Mouse (Mus musculus): ENCODE data around the gene Col1a1. TPM values are rescaled to one million over a fixed set of nuclear protein-coding genes. Genes with fewer than 3 reads are reported as not detected.

Gene Col1a1
- 4,177 and 4,242 TPM in 2 replicates for polyA plus RNA-seq (2015; fragmentation: Nextera tagmentation; extraction: Ambion mirVana)

DNA sequence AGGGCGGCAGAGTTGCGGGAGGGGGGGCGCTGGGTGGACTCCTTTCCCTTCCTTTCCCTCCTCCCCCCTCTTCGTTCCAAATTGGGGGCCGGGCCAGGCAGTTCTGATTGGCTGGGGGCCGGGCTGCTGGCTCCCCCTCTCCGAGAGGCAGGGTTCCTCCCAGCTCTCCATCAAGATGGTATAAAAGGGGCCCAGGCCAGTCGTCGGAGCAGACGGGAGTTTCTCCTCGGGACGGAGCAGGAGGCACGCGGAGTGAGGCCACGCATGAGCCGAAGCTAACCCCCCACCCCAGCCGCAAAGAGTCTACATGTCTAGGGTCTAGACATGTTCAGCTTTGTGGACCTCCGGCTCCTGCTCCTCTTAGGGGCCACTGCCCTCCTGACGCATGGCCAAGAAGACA, at the start of gene Col1a1:
TSS of gene Col1a1 (plus strand) at position 180 of the 400 bp plus-strand sequence.
- Histone ChIP-seq H3K36me3 (peaks cover 17% of the 10 kb centered on the region), H3K27ac (replicated peaks) (peak within 1 kb of the TSS; percentile 98), H3K9ac (peak within 1 kb of the TSS; percentile 56), H3K4me2 (replicated peaks) (peak within 1 kb of the TSS; percentile 64), H3K4me3 (replicated peaks) (peak within 1 kb of the TSS; percentile 57), H3K27me3 (peaks cover 6% of the 10 kb centered on the region; the same call in 1 of the 2 replicates), H3K4me1 (peaks cover 73% of the 10 kb centered on the region), H3K9me3 (replicated peaks) (no peaks in the 10 kb centered on the region)
- 10% methylated on average over 19 of the region's 19 CpGs for WGBS
- peak; percentile 70 for ATAC-seq (ENCODE audit: insufficient number of reproducible peaks, low FRiP score, low TSS enrichment, low read depth)

DNA sequence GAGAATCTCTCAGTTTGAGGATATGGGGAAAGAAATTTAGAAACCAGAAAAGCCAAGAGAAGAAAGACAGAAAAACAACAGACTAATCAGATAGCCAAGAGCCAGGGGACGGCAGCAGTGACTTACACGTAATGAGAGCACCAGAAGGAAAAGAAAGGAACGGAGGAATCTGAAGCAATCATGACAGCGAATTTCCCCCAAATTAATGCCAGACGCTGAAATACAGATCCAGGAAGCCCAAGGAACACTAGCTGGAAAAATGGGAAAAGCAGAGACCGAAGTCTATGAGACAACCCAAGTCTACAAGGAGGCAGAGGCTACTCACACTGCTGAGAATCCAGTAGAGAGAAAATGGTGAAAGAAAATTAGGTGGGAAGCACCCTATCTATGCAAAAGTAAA, 44.9 kb upstream of the Col1a1 start:
- H3K27ac ChIP-seq (replicated peaks): peak overlapping the region; percentile 89
- WGBS: 30% methylated on average over 6 of the region's 6 CpGs
- ATAC-seq (ENCODE audit: insufficient number of reproducible peaks, low FRiP score, low TSS enrichment, low read depth): no peak
- no peaks in the 10 kb centered on the region for H3K36me3 ChIP-seq
- H3K9me3 ChIP-seq (replicated peaks): no peaks in the 10 kb centered on the region
- H3K4me2 ChIP-seq (replicated peaks): no peak overlapping the region
- no peak overlapping the region for H3K4me3 ChIP-seq (replicated peaks)
- no peaks in the 10 kb centered on the region for H3K27me3 ChIP-seq
- H3K4me1 ChIP-seq: peaks cover 7% of the 10 kb centered on the region; the same call in 1 of the 2 replicates
- H3K9ac ChIP-seq: no peak overlapping the region

DNA sequence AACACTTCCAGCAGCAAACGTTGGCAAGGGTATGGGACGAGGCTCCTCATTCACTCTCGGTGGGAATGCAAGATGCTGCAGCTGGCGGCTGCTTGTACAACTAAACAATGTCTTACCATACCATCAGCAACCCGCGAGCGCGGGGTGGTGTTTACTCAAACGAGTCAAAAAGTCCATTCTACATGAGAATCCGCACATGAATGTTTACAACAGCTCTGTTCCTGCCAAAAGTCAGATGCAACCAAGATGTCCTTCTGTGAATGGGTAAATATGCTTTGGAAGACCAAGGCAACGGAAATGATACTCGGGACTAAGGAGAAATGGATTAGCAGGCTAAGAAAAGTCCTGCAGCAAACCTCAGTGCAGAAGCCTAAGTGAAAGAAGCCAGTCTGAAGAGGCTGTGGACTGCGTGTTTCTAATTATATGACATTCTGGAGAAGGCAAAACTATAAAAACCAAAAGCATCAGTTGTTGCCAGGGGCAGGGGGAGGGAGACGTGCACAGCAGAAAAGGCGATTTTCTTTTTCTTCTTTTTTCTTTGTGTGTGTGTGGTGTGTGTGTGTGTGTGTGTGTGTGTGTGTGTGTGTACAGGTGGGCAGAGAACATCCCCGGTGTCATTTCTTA, 39.2 kb upstream of the Col1a1 start:
- 0 out of 2 replicates have a peak overlapping the region, but pooled peaks have one; percentile 0 for H3K4me3 ChIP-seq (replicated peaks)
- H3K9ac ChIP-seq: no peak overlapping the region
- H3K27ac ChIP-seq (replicated peaks): peak overlapping the region; percentile 90
- peak overlapping the region; percentile 26 for H3K4me2 ChIP-seq (replicated peaks)
- H3K27me3 ChIP-seq: no peaks in the 10 kb centered on the region
- H3K9me3 ChIP-seq (replicated peaks): no peaks in the 10 kb centered on the region
- 0 out of 2 replicates have a peak, but pooled peaks cover 9% of the 10 kb centered on the region for H3K4me1 ChIP-seq
- 36% methylated on average over 16 of the region's 16 CpGs for WGBS
- ATAC-seq (ENCODE audit: insufficient number of reproducible peaks, low FRiP score, low TSS enrichment, low read depth): peak; percentile 81
- no peaks in the 10 kb centered on the region for H3K36me3 ChIP-seq

DNA sequence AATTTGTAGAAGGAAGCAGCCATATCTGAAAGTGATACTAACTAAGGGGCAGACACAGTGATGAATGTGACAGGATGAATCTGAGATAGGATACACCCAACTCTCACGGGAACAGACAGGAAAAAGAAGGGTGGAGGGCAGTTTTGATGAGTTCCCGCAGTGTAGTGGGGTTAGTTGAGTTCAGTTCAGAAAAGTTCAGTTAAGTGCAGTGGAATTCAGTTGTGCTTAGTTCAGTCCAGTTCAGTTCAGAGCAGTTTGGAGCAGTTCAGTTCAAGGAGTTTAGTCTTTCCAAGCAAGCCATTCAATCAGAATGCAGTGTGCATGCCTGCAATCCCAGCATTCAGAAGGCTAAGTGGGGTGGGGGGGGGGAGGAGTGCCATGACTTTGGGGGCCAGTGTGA, 34.8 kb upstream of the Col1a1 start:
- H3K27ac ChIP-seq (replicated peaks): no peak overlapping the region
- no peak overlapping the region for H3K4me2 ChIP-seq (replicated peaks)
- 48% methylated on average over 2 of the region's 2 CpGs for WGBS
- H3K9me3 ChIP-seq (replicated peaks): no peaks in the 10 kb centered on the region
- no peaks in the 10 kb centered on the region for H3K36me3 ChIP-seq
- no peak overlapping the region for H3K9ac ChIP-seq
- H3K27me3 ChIP-seq: no peaks in the 10 kb centered on the region
- ATAC-seq (ENCODE audit: insufficient number of reproducible peaks, low FRiP score, low TSS enrichment, low read depth): no peak
- no peak overlapping the region for H3K4me3 ChIP-seq (replicated peaks)
- H3K4me1 ChIP-seq: 0 out of 2 replicates have a peak, but pooled peaks cover 7% of the 10 kb centered on the region

DNA sequence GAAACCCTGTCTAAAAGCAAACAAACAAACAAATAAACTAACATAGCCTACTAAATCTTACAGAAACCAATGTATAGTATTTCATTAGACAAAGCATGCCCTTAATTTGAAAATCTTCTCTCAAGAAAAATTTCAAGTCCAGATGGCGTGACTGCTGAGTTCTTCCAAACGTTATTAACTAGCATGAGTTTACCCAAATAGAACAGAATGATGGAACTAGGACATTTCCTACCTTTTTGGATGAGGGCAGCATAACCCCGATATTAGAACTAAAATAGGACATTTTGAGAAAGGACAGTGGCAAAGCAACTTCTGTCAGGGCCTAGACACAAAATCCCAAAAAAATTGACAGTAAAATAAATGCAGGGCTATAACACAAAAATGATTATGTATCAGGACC, 31.7 kb upstream of the Col1a1 start:
- WGBS: 81% methylated on average over 3 of the region's 3 CpGs
- no peak for ATAC-seq (ENCODE audit: insufficient number of reproducible peaks, low FRiP score, low TSS enrichment, low read depth)
- no peaks in the 10 kb centered on the region for H3K36me3 ChIP-seq
- H3K27me3 ChIP-seq: no peaks in the 10 kb centered on the region
- H3K9ac ChIP-seq: no peak overlapping the region
- H3K4me3 ChIP-seq (replicated peaks): no peak overlapping the region
- no peak overlapping the region for H3K27ac ChIP-seq (replicated peaks)
- H3K4me2 ChIP-seq (replicated peaks): no peak overlapping the region
- no peaks in the 10 kb centered on the region for H3K4me1 ChIP-seq
- H3K9me3 ChIP-seq (replicated peaks): no peaks in the 10 kb centered on the region

DNA sequence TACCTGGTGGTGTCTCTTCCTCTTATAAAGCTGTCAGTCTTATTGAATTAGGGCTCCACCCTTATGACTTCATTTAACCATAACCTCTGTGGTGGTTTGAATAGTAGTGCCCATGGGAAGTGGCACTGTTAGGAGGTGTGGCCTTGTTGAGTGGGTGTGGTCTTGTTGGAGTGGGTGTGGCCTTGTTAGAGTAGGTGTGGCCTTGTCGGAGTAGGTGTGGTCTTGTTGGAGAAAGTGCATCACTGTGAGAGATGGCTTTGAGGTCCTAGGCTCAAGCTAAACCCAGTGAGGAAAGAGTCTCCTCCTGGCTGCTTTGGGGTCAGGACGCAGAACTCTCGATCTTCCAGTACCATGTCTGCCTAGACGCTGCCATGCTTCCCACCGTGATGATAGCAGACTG, 25.1 kb upstream of the Col1a1 start:
- ATAC-seq (ENCODE audit: insufficient number of reproducible peaks, low FRiP score, low TSS enrichment, low read depth): no peak
- Histone ChIP-seq H3K4me3 (replicated peaks) (no peak overlapping the region), H3K36me3 (no peaks in the 10 kb centered on the region), H3K27ac (replicated peaks) (no peak overlapping the region), H3K4me1 (peaks cover 22% of the 10 kb centered on the region), H3K4me2 (replicated peaks) (no peak overlapping the region), H3K9me3 (replicated peaks) (no peaks in the 10 kb centered on the region), H3K27me3 (no peaks in the 10 kb centered on the region), H3K9ac (no peak overlapping the region)
- WGBS: 89% methylated on average over 5 of the region's 5 CpGs

DNA sequence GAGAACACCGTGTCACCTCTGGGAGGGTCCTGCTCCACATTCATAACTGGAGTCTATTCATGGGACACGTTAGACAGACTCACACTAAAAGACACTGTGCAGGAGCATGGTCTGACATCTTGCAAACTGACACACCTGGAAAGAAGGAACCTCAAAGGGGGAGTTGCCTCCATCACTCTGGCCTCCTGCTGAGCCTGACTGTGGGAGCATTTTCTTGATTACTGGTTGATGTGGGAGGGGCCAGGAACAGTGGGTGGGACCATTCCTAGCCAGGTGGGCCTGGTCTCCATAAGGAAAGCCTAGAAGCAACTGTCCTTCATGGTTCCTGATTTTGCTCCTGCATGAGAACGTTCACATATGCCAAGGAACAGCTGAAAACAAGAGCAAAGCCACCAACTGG, 23.5 kb upstream of the Col1a1 start:
- H3K4me3 ChIP-seq (replicated peaks): no peak overlapping the region
- H3K9me3 ChIP-seq (replicated peaks): no peaks in the 10 kb centered on the region
- ATAC-seq (ENCODE audit: insufficient number of reproducible peaks, low FRiP score, low TSS enrichment, low read depth): no peak
- H3K27me3 ChIP-seq: no peaks in the 10 kb centered on the region
- no peaks in the 10 kb centered on the region for H3K36me3 ChIP-seq
- H3K27ac ChIP-seq (replicated peaks): no peak overlapping the region
- 60% methylated on average over 3 of the region's 3 CpGs for WGBS
- H3K4me2 ChIP-seq (replicated peaks): no peak overlapping the region
- H3K9ac ChIP-seq: no peak overlapping the region
- peaks cover 34% of the 10 kb centered on the region for H3K4me1 ChIP-seq

DNA sequence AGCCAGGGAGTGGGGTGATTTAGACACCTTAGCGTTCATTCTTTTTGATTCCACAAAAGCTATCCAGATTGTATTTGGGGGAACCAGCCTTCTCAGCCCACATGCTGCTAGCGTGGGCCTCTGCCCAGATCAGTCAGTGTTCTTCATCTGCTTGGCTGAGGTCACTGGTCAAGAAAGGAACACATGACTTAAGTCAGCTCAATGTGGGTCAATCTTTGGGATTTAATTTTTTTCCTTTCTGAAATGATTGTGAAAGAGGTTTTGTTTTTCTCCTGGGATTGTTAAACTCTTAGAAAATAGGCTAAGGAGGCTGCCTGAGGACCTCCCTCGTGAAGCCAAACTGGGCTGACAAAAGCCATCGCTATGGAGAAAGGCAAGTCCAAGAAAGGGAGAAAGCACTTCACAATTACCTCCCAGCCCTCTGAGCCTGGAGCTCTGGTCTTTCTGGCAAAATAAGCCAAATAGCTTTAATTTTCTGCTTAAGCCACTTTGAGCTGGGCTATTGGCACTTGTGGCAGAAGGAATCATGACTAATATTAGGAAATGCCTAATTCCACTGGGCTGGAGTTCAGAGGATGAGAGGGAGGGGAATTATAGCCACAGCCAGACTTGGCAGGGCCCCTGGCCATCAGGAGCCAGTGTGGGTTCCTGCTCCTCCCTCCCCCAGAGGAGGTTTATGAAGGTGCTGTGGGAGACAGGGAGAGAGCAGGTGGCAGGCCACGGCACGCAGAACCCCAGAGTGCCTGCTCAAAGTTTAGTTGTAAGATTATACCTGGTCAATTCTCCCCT, 22.5 kb upstream of the Col1a1 start:
- WGBS: 61% methylated on average over 6 of the region's 6 CpGs
- Histone ChIP-seq H3K4me1 (peaks cover 34% of the 10 kb centered on the region), H3K9ac (no peak overlapping the region), H3K4me3 (replicated peaks) (no peak overlapping the region), H3K9me3 (replicated peaks) (no peaks in the 10 kb centered on the region), H3K4me2 (replicated peaks) (no peak overlapping the region), H3K27me3 (no peaks in the 10 kb centered on the region), H3K36me3 (no peaks in the 10 kb centered on the region), H3K27ac (replicated peaks) (0 out of 2 replicates have a peak overlapping the region, but pooled peaks have one; percentile 5)
- no peak for ATAC-seq (ENCODE audit: insufficient number of reproducible peaks, low FRiP score, low TSS enrichment, low read depth)

DNA sequence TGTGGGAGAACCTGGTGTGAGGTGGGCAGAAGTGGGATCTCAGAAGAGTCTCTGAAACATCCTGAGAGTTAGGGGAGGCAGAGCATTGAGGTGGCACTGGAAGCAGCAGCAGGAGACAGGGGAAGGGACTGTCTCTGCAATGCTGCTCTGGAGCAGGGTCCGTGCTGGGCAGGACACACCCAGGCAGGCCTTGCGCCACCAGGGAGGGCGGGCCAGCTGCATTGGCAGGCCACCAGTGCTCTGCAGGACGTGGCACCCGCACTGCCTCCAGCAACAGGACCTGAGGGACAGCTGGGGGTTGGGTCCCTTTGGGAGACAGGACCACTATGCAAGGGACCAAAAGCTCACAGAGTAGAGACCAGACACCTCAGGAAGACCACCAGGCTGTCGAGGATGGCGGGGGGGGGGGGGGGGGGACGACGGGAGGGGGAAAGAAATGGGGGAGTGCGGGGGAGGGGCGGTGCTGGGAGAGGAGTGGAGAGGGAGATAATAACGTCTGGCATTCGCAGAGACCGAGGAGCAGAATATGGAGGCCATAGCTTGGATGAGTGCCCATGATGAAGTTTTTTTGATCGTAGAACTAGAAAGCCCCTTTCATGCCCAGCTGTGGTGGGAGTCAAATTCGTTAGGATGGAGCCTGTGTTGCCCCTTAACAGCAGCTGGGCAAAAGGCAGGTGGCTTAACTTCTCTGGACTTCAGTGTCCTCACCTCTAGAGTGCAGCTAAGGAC, 20.2 kb upstream of the Col1a1 start:
- 24% methylated on average over 10 of the region's 16 CpGs for WGBS
- Histone ChIP-seq H3K4me3 (replicated peaks) (no peak overlapping the region), H3K9me3 (replicated peaks) (no peaks in the 10 kb centered on the region), H3K27me3 (no peaks in the 10 kb centered on the region), H3K36me3 (no peaks in the 10 kb centered on the region), H3K4me2 (replicated peaks) (no peak overlapping the region), H3K27ac (replicated peaks) (peak overlapping the region; percentile 71; the same call in 1 of the 2 replicates), H3K4me1 (peaks cover 37% of the 10 kb centered on the region), H3K9ac (no peak overlapping the region)
- ATAC-seq (ENCODE audit: insufficient number of reproducible peaks, low FRiP score, low TSS enrichment, low read depth): peak; percentile 48; the same call in 1 of the 2 replicates

DNA sequence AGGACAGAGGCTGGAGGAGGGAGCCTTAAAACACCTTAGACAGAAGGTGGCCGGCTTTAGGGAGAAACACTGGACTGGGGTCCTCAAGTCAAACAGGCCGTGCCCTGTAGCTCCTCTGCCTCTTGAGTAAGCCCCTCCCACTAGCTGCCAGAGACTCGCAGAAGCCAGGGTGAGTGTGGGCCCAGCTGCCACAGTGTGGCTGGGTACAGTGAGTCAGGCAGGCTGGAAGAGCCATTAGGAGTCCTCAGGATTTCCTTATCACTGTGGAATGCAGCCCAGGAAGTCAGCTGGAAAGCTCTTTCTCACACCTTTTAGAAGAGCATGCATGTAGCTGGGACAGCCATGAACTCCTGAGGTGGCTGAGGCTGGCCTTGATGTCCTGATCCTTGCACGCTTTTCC, 19.5 kb upstream of the Col1a1 start:
- Histone ChIP-seq H3K4me3 (replicated peaks) (no peak overlapping the region), H3K9ac (no peak overlapping the region), H3K9me3 (replicated peaks) (no peaks in the 10 kb centered on the region), H3K36me3 (no peaks in the 10 kb centered on the region), H3K27me3 (no peaks in the 10 kb centered on the region), H3K4me1 (peaks cover 37% of the 10 kb centered on the region), H3K4me2 (replicated peaks) (no peak overlapping the region), H3K27ac (replicated peaks) (peak overlapping the region; percentile 71)
- ATAC-seq (ENCODE audit: insufficient number of reproducible peaks, low FRiP score, low TSS enrichment, low read depth): no peak
- 30% methylated on average over 4 of the region's 4 CpGs for WGBS

DNA sequence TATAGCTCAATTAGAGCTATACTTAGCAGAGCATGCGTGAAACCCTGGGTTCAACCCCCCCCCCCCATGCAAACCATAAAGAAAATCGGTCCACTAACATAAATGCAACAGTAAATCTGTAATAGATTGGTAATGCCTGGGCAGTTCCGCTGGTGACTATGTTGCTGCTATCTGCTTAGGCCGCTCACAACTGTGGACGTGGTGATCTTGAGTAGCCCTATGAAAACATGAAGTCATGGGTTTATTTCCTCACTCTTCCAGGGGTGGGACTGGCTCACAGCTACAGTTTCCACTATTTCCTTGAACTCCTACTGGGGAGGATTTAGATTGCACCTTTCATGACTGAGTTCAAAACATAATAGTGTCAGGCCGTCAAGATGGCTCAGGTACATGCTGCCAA, 18.3 kb upstream of the Col1a1 start:
- Histone ChIP-seq H3K36me3 (no peaks in the 10 kb centered on the region), H3K4me3 (replicated peaks) (no peak overlapping the region), H3K27me3 (no peaks in the 10 kb centered on the region), H3K27ac (replicated peaks) (peak overlapping the region; percentile 71), H3K4me1 (peaks cover 37% of the 10 kb centered on the region), H3K9ac (no peak overlapping the region), H3K9me3 (replicated peaks) (no peaks in the 10 kb centered on the region), H3K4me2 (replicated peaks) (no peak overlapping the region)
- ATAC-seq (ENCODE audit: insufficient number of reproducible peaks, low FRiP score, low TSS enrichment, low read depth): no peak
- WGBS: 61% methylated on average over 6 of the region's 6 CpGs

Measured in embryonic facial prominence, embryonic 15.5 days (tissue).